Mouse (Mus musculus) testis, adult 2 months (tissue): Measurements from ENCODE around the gene Tiam1. TPM values are rescaled to one million over a fixed set of nuclear protein-coding genes. Genes with fewer than 3 reads are reported as not detected.

ENCODE experiments used
- H3K27ac ChIP-seq: fragments of 200-500 bp; 2 replicates; pipeline ENCODE4 v1.5.1; 2012; ENCODE audit warnings: low read depth, low read length; ENCODE audit not compliant: control insufficient read depth, insufficient read depth
- H3K27me3 ChIP-seq: fragments of 200-500 bp; 2 replicates; pipeline ENCODE4 v1.6.1; 2012; ENCODE audit warnings: mild to moderate bottlenecking, low read length, moderate library complexity; ENCODE audit not compliant: control insufficient read depth, insufficient read depth
- H3K36me3 ChIP-seq: fragments of 200-500 bp; 2 replicates; pipeline ENCODE4 v1.6.1; 2012; ENCODE audit warnings: mild to moderate bottlenecking, low read length; ENCODE audit not compliant: control insufficient read depth, insufficient read depth
- H3K4me1 ChIP-seq: fragments of 200-500 bp; 2 replicates; pipeline ENCODE4 v1.6.1; 2012; ENCODE audit warnings: low read length; ENCODE audit not compliant: control insufficient read depth, insufficient read depth
- H3K4me3 ChIP-seq: fragments of 200-500 bp; 2 replicates; pipeline ENCODE4 v1.5.1; 2012; ENCODE audit warnings: low read depth, mild to moderate bottlenecking, low read length, moderate library complexity, mixed read lengths; ENCODE audit not compliant: control insufficient read depth
- CTCF ChIP-seq: fragments of 200-500 bp; IDR thresholded peaks from 2 replicates; pipeline ENCODE4 v1.5.1; 2012; ENCODE audit warnings: low read depth, mild to moderate bottlenecking, inconsistent platforms, low read length, moderate library complexity; ENCODE audit not compliant: control insufficient read depth, insufficient read depth, insufficient replicate concordance
- POLR2A ChIP-seq: fragments of 200-500 bp; IDR thresholded peaks from 2 replicates; pipeline ENCODE4 v1.6.1; 2012; ENCODE audit warnings: low read depth, mild to moderate bottlenecking, inconsistent platforms, low read length, moderate library complexity; ENCODE audit not compliant: control insufficient read depth
- polyA plus RNA-seq: library from polyadenylated mRNA; depleted of rRNA; stranded (reverse); fragments of >200 nt; gene quantifications from 2 replicates; pipeline ENCODE4 v1.2.3, GENCODE M21; 2012

Tiam1 gene
- polyA plus RNA-seq, 1 experiment: 9.6 TPM

DNA sequence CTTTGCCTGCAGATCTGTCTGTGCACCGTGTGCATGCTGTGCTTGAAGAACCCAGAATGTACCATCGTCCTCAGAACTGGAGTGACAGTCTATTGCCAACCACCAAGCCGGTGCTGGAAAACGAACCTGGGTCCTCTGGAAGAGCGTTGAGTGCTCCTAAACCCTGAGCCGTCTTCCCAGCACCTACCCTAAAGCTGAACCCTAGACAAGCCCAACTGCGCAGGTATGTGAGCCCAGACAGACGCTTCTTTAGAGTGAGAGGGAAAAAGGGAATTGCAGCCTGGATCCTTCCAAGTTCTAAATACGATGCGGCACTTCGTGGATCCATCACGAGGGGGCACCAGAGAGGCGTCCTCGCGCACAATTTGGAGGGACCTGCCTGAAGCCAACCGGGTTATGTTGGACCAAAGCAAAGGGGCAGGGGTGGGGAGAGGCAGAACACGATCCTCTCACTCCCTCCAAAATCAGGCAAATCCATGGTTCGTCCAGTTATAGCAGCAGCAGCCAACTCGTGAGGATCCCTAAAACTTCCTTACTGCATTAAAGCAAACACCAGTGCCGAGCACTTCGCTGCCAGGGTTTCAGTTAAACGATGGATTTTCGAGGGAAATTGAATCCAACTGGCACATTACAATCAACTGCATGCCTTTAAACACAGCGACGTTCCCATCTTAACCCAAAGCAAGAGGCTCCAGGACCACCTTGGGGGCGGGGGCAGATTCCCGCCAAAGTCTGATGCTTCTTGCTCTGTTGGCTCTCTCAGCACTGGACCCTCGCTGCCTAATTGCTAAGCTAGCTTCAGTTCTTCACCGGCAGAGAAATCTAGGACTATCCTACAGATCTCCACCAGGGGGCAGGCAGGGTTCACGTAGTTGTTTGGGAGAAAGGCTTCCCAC is 369.7 kb downstream of the Tiam1 start:
- Histone ChIP-seq H3K27ac (no peak overlapping the region), H3K36me3 (no peaks in the 10 kb centered on the region), H3K4me3 (peak overlapping the region; percentile 58), H3K27me3 (no peaks in the 10 kb centered on the region), H3K4me1 (peaks cover 8% of the 10 kb centered on the region)
- peak; percentile 79 for TF ChIP-seq CTCF
- no peak for TF ChIP-seq POLR2A

GRCm38 (mm10) chr16:89765919-89766318 is 377.6 kb downstream of the Tiam1 start:
- no peaks in the 10 kb centered on the region for H3K36me3 ChIP-seq
- H3K4me1 ChIP-seq: peaks cover 2% of the 10 kb centered on the region
- TF ChIP-seq POLR2A: no peak
- no peak for TF ChIP-seq CTCF

DNA sequence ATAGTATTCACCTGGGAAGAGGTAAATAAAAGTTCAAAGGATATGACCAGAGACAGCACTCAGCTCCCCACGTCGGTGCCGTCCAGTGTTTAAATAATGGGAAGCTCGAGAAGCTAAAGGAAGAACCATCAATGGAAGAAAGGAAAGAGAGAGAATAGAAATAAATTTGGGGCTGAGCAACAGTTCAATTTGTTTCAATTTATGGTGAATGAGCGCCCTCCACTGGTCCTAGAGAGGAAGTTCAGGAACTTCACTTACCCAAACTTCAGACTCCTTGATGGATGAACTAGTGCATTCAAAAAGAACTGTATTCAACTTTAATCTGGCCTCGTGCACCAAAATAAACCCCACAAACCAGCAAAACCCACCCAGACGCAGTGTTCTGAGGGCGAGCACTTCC is 378.1 kb downstream of the Tiam1 start:
- no peak for TF ChIP-seq POLR2A
- no peak for TF ChIP-seq CTCF
- Histone ChIP-seq H3K36me3 (no peaks in the 10 kb centered on the region), H3K27me3 (no peaks in the 10 kb centered on the region), H3K4me1 (peaks cover 2% of the 10 kb centered on the region), H3K4me3 (no peak overlapping the region), H3K27ac (no peak overlapping the region)

More at GRCm38 (mm10) chr16:89765919-89766318, 377.6 kb downstream of the Tiam1 start:
- Histone ChIP-seq H3K4me3 (no peak overlapping the region), H3K27ac (no peak overlapping the region), H3K27me3 (no peaks in the 10 kb centered on the region)

- H3K36me3 ChIP-seq: no peaks in the 10 kb centered on the region
- TF ChIP-seq CTCF: no peak
- no peak for TF ChIP-seq POLR2A
- no peak overlapping the region for H3K4me3 ChIP-seq
- no peak overlapping the region for H3K27ac ChIP-seq
- H3K27me3 ChIP-seq: no peaks in the 10 kb centered on the region
- H3K4me1 ChIP-seq: peaks cover 2% of the 10 kb centered on the region
These were observed 379.8 kb downstream of the Tiam1 start for GRCm38 (mm10) chr16:89763812-89764211.

- no peak overlapping the region for H3K4me3 ChIP-seq
- TF ChIP-seq CTCF (no peak), POLR2A (no peak)
- no peaks in the 10 kb centered on the region for H3K27me3 ChIP-seq
- no peak overlapping the region for H3K27ac ChIP-seq
- H3K4me1 ChIP-seq: peaks cover 2% of the 10 kb centered on the region
- no peaks in the 10 kb centered on the region for H3K36me3 ChIP-seq
These were observed 381.0 kb downstream of the Tiam1 start for GRCm38 (mm10) chr16:89762523-89762922.

- TF ChIP-seq POLR2A (no peak), CTCF (no peak)
- no peaks in the 10 kb centered on the region for H3K27me3 ChIP-seq
- H3K27ac ChIP-seq: no peak overlapping the region
- no peaks in the 10 kb centered on the region for H3K36me3 ChIP-seq
- no peak overlapping the region for H3K4me3 ChIP-seq
- H3K4me1 ChIP-seq: peaks cover 2% of the 10 kb centered on the region
These were observed 381.5 kb downstream of the Tiam1 start for GRCm38 (mm10) chr16:89762096-89762495.

DNA sequence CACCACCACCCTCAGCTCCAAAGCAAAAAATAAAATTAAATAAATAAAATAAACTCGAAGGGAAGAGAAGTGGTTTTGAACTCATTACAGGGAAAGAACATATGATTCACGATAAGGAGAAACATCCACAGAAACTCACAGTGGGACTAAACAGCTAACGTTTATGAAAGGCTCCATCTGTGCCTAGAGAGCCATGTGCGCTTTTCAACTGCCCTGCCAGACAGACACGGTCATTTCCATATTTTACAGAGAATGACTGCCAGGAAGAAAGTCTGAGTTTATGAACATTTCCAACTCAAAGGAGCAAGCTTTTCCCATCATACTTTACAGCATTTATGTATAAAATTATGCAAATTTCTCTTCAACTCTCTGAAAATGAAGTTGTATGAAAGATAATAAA is 386.2 kb downstream of the Tiam1 start:
- no peak for TF ChIP-seq CTCF
- TF ChIP-seq POLR2A: no peak
- H3K4me1 ChIP-seq: peaks cover under 1% of the 10 kb centered on the region
- H3K36me3 ChIP-seq: no peaks in the 10 kb centered on the region
- H3K27me3 ChIP-seq: no peaks in the 10 kb centered on the region
- no peak overlapping the region for H3K27ac ChIP-seq
- H3K4me3 ChIP-seq: no peak overlapping the region
